ENCODE assay signal across 9 mouse cellular contexts in genomic region chr11:94213735-94214594, GRCm38 (mm10). TPM values are rescaled to one million over a fixed set of nuclear protein-coding genes. Genes with fewer than 3 reads are reported as not detected.
DNase-seq lines count a peak whose midpoint lies in the region; ATAC-seq and TF ChIP-seq lines count a peak whose summit lies in the region.
"Had no signal": no experiment of that assay in that cellular context is flagged by ENCODE, and none has a peak within 500 bp of the region (broad histone marks: within the 10 kb centered on the region; RNA-seq: fewer than 3 reads in every experiment).

No protein-coding gene starts in this region.

- no peak for DNase-seq in left cerebral cortex, adult 2 months (ENCODE audit: extremely low spot score in 1 of 2, low spot score in 2 of 2)
- DNase-seq in left cerebral cortex, postnatal 25 days (ENCODE audit: low spot score in 2 of 2) = no peak
- peak; percentile 52 for DNase-seq in adrenal gland, postnatal 10 days
- no peak for DNase-seq in forebrain, postnatal 0 days
- peak; percentile 36 to 42 for DNase-seq in kidney, postnatal 4 days
- DNase-seq in thymus, postnatal 14 days = no peak
- DNase-seq in layer of hippocampus, postnatal 14 days (ENCODE audit: low spot score in 2 of 2) = no peak
- DNase-seq in ovary, postnatal 10 days (ENCODE audit: low spot score) = no peak

- H3K36me3 ChIP-seq in forebrain, postnatal 0 days (ENCODE audit: insufficient read depth) = peaks cover 16% of the 10 kb centered on the region

- intact Hi-C loops in left cerebral cortex, adult 2 months (cut with DNase I) = loop anchor here (5.0 to 10.0 kb wide), 3 partner anchors 247 to 329 kb away; partner anchors contain the start of genes Cacna1g, Gm20390, Mbtd1 and Nme1
- intact Hi-C loops in left cerebral cortex, postnatal 25 days (cut with DNase I) = loop anchor here (10.0 kb wide), 1 partner anchor 249 kb away; the partner anchor contains the start of genes Gm20390 and Nme1

- H3K4me3 ChIP-seq in left cerebral cortex, adult 2 months = peak overlapping the region; percentile 92
- H3K4me3 ChIP-seq in forebrain, postnatal 0 days (ENCODE audit: low read depth, low read length) = peak overlapping the region; percentile 99; the same call in 1 of the 2 replicates

- 0 out of 2 replicates have a peak overlapping the region, but pooled peaks have one; percentile 31 for H3K9ac ChIP-seq in forebrain, postnatal 0 days

- no peak for ATAC-seq in forebrain, postnatal 0 days
- ATAC-seq: Patski had no signal

- H3K4me1 ChIP-seq in forebrain, postnatal 0 days (ENCODE audit: insufficient read depth) = peaks cover 12% of the 10 kb centered on the region

- peak overlapping the region; percentile 98 for H3K4me2 ChIP-seq in forebrain, postnatal 0 days (ENCODE audit: low read depth)

- no peaks in the 10 kb centered on the region for H3K9me3 ChIP-seq in forebrain, postnatal 0 days (ENCODE audit: low read length)

- whole genome bisulfite sequencing in forebrain, postnatal 0 days = 76% methylated on average over 29 of the region's 29 CpGs

- peak overlapping the region; percentile 34; the same call in 1 of the 2 replicates for H3K27ac ChIP-seq in left cerebral cortex, adult 2 months
- H3K27ac ChIP-seq in forebrain, postnatal 0 days (ENCODE audit: low read depth, low read length) = no peak overlapping the region

- TF ChIP-seq CTCF in left cerebral cortex, adult 2 months (IDR thresholded peaks at IDR 0.05) = no peak
- no peak for TF ChIP-seq CTCF in forebrain, postnatal 0 days (IDR thresholded peaks at IDR 0.05; ENCODE audit: low read depth)

- H3K27me3 ChIP-seq in forebrain, postnatal 0 days (ENCODE audit: insufficient read depth, low read length) = no peaks in the 10 kb centered on the region
- H3K27me3 ChIP-seq: Patski had no signal

RNA-seq across cellular contexts. Expression of gene Tob1, which starts 2.7 kb away (rescaled TPM):
- total RNA-seq in left cerebral cortex, adult 2 months (2021) = 10 to 100 TPM; 42.4 to 47.9 TPM
- total RNA-seq in left cerebral cortex, postnatal 25 days (2021) = 10 to 100 TPM; 38.2 to 43.9 TPM
- 100 to 1,000 TPM; 111 to 183 TPM for total RNA-seq in adrenal gland, postnatal 10 days (2021)
- 12.5 and 17.3 TPM in 2 replicates for total RNA-seq in forebrain, postnatal 0 days (2014; rRNA removed)
- polyA plus RNA-seq in forebrain, postnatal 0 days (2015; fragmentation: Nextera tagmentation; extraction: Ambion mirVana) = 27.9 and 31.6 TPM in 2 replicates
- total RNA-seq in layer of hippocampus, postnatal 14 days (2021) = 10 to 100 TPM; 32.3 to 32.4 TPM

RNA-seq across cellular contexts. Expression of gene Wfikkn2, which starts 31.8 kb away (rescaled TPM):
- total RNA-seq in left cerebral cortex, adult 2 months (2021) = 1 to 10 TPM; 1.3 to 1.6 TPM
- 1 to 10 TPM; 1.6 to 2.3 TPM for total RNA-seq in left cerebral cortex, postnatal 25 days (2021)
- total RNA-seq in adrenal gland, postnatal 10 days (2021) = 1 to 10 TPM in 1 of 2 experiments, under 1 TPM in 1; 0.63 to 1.1 TPM
- 5.9 and 6.4 TPM in 2 replicates for total RNA-seq in forebrain, postnatal 0 days (2014; rRNA removed)
- 6.5 and 10.0 TPM in 2 replicates for polyA plus RNA-seq in forebrain, postnatal 0 days (2015; fragmentation: Nextera tagmentation; extraction: Ambion mirVana)
- total RNA-seq in layer of hippocampus, postnatal 14 days (2021) = 1 to 10 TPM; 1.4 to 5.1 TPM

Comparison
In these comparisons a context has a peak if more than half of its experiments do, and no peak if none do; other contexts are left out.
1. DNase-seq: peak in adrenal gland, postnatal 10 days (single experiment) and kidney, postnatal 4 days (2 of 2); none in left cerebral cortex, adult 2 months (0 of 2), left cerebral cortex, postnatal 25 days (0 of 2), forebrain, postnatal 0 days (single experiment), thymus, postnatal 14 days (single experiment), layer of hippocampus, postnatal 14 days (0 of 2) and ovary, postnatal 10 days (single experiment).